Mouse (Mus musculus) lung, postnatal 0 days (tissue): ENCODE measurements at regions not wholly inside any gene's neighbourhood (a gene's known extent, or its start where the extent isn't known, plus 50 kb on each side); places are given as distances from the start of the nearest gene placed in this dataset.

ENCODE experiments used
- CTCF ChIP-seq: IDR thresholded peaks from 2 replicates; pipeline ENCODE4 v1.5.1; 2016; ENCODE audit warnings: antibody characterized with exemption, mild to moderate bottlenecking
- EP300 ChIP-seq: IDR thresholded peaks from 2 replicates; pipeline ENCODE4 v1.6.1; 2016; ENCODE audit warnings: antibody characterized with exemption, mild to moderate bottlenecking, control low read depth

DNA sequence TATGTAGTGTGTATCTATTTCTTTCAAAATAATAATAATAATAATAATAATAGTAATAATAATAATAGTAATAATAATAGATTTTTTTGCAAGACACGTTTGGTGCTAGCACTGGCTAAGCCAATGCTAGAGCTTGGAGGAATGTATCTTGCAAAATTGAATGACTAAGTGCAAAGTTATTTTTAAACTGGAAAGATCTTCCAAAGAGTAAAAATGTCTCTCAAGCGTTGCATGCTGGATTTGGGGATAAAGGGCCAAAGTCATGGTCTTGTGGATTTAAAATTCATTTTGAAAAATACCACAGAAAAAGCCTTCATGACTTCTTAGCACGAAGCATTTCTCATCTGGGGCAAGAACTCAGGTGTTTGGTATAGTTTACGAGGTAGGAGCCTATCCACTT, 365.3 kb upstream of the Fam98a start:
- TF ChIP-seq EP300: no peak
- TF ChIP-seq CTCF: no peak
